Mouse (Mus musculus): ENCODE measurements around the gene Rasgef1a. TPM values are rescaled to one million over a fixed set of nuclear protein-coding genes. Genes with fewer than 3 reads are reported as not detected.

Rasgef1a gene
- polyA plus RNA-seq, 1 experiment from 2014 or later, result 0.05 TPM

DNA sequence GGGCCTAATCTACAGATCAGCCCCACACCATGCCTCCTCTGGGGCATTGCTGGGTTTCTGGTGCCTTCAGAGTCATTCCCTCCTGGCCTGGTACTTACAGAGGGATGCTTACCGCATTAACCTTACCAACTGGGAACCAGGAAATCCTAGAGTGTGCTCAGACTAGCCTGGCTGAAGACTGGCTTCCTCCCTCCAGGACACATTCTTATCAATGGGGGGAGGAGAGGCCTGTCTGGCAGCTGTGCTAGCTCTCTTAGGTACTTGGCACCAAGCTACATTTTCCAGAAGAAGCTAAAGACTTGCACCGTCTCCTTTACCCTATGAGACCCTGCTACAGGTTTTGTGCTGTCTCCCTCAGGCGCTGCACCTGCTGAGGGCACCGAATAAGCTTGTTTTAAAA, 40.2 kb downstream of the Rasgef1a start:
- TF ChIP-seq CTCF (IDR thresholded peaks at IDR 0.05), result no peak
- no peak for ATAC-seq
- no peak for DNase-seq (ENCODE audit: low read depth, low spot score)
- POLR2A ChIA-PET, result no interaction called here
- CTCF ChIA-PET, result no interaction called here
- in situ Hi-C loops (cut with MboI; ENCODE audit: low pct_unique_long_range_greater_than_20kb), result no loop called here
- H3K27me3 ChIP-seq, result peaks cover 18% of the 10 kb centered on the region

DNA sequence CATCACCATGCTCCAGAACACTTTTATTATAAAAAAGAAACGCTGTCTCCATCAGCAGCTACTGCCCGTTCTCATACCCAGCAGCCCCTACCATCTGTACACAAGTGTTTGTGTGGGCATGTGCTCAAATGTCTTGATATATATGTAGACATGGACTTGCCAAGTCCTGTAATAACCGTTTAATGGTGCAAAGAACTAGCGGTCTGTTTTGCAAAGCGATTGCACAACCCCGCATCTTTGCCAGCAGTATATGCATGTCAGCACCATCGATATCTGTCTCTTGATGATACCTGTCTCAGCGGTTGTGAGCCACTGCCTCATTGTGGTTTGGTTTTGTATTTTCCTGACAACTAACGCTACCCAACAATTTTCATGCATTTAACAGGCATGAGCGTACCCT, 44.0 kb downstream of the Rasgef1a start:
- ATAC-seq, result no peak
- in situ Hi-C loops (cut with MboI; ENCODE audit: low pct_unique_long_range_greater_than_20kb), result no loop called here
- no peak for DNase-seq (ENCODE audit: low read depth, low spot score)
- TF ChIP-seq CTCF (IDR thresholded peaks at IDR 0.05), result no peak
- ChIA-PET POLR2A (no interaction called here), CTCF (no interaction called here)
- H3K27me3 ChIP-seq, result peaks cover 18% of the 10 kb centered on the region

DNA sequence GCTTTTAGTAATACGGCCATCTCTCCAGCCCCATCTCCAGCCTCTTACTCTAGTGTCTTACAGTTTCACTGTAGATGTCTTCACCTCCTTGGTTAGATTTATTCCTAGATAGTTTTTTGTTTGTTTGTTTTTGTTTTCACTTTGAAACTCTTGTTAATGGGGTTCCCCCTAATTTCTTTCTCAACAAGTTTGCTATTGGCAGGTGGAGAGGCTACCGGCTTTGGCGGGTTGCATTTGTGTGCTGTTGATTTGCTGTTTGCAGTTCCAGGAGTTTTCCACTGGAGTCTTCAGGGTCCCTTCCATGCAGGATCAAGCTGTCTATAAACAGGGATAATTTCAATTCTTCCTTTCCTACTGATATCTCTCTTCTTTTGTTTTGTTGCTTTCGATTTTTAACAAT, 50.0 kb downstream of the Rasgef1a start:
- CTCF ChIA-PET, result no interaction called here

GRCm38 (mm10) chr6:118063266-118063665, 52.0 kb downstream of the Rasgef1a start:
- CTCF ChIA-PET, result no interaction called here
- POLR2A ChIA-PET, result no interaction called here
- ATAC-seq (no peak), DNase-seq (ENCODE audit: low read depth, low spot score) (no peak)
- in situ Hi-C loops (cut with MboI; ENCODE audit: low pct_unique_long_range_greater_than_20kb), result no loop called here
- no peak for TF ChIP-seq CTCF (IDR thresholded peaks at IDR 0.05)
- H3K27me3 ChIP-seq, result peaks cover 15% of the 10 kb centered on the region

More for the DNA sequence above, 50.0 kb downstream of the Rasgef1a start:
- no peak for ATAC-seq
- no peak for TF ChIP-seq CTCF (IDR thresholded peaks at IDR 0.05)
- no peak for DNase-seq (ENCODE audit: low read depth, low spot score)
- peaks cover 6% of the 10 kb centered on the region for H3K27me3 ChIP-seq
- POLR2A ChIA-PET, result no interaction called here
- in situ Hi-C loops (cut with MboI; ENCODE audit: low pct_unique_long_range_greater_than_20kb), result no loop called here

DNA sequence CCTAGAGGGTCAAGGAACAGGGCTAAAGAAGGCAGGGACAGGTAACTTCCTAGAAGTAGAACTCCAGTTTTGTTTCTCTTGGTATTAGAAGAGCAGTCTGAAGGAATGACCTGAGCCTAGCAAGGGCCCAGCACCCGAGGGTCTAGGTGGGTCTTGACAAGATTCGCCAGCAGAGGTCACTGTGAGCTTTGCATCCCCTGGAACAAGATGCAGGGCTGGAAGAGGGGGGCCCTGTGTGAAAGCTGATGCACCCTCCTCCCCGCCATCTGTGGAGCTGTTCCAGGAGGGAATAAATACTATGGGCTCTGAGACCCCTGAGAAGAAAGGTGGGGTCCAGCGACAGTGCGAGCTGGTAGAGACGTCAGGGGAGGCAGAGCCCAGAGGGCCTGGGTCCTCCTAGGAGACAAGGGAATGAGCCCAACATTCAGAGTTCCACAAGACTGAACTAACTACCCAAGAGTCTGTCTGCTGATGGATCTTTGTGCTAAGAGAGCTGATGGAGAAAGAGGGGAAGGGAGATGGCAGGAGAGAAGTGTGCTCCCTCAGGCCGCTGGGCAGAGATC, 53.8 kb downstream of the Rasgef1a start:
- ChIA-PET CTCF (interaction anchor here (1.0 to 1.3 kb wide), 3 partner anchors 8 to 53 kb away, joined by 3 to 4 read pairs (median 4); no protein-coding TSS in a partner anchor), POLR2A (no interaction called here)
- in situ Hi-C loops (cut with MboI; ENCODE audit: low pct_unique_long_range_greater_than_20kb), result no loop called here

GRCm38 (mm10) chr6:118065837-118066198, 54.6 kb downstream of the Rasgef1a start:
- DNase-seq (ENCODE audit: low read depth, low spot score) (no peak), ATAC-seq (no peak)
- in situ Hi-C loops (cut with MboI; ENCODE audit: low pct_unique_long_range_greater_than_20kb), result no loop called here
- POLR2A ChIA-PET, result no interaction called here
- peaks cover 15% of the 10 kb centered on the region for H3K27me3 ChIP-seq
- CTCF ChIA-PET, result interaction anchor here (1.0 to 1.3 kb wide), 3 partner anchors 9 to 52 kb away, joined by 3 to 4 read pairs (median 4); no protein-coding TSS in a partner anchor
- no peak for TF ChIP-seq CTCF (IDR thresholded peaks at IDR 0.05)

More for the DNA sequence above, 53.8 kb downstream of the Rasgef1a start:
- TF ChIP-seq CTCF (IDR thresholded peaks at IDR 0.05), result no peak
- peaks cover 15% of the 10 kb centered on the region for H3K27me3 ChIP-seq
- ATAC-seq (peak; percentile 24), DNase-seq (ENCODE audit: low read depth, low spot score) (no peak)

DNA sequence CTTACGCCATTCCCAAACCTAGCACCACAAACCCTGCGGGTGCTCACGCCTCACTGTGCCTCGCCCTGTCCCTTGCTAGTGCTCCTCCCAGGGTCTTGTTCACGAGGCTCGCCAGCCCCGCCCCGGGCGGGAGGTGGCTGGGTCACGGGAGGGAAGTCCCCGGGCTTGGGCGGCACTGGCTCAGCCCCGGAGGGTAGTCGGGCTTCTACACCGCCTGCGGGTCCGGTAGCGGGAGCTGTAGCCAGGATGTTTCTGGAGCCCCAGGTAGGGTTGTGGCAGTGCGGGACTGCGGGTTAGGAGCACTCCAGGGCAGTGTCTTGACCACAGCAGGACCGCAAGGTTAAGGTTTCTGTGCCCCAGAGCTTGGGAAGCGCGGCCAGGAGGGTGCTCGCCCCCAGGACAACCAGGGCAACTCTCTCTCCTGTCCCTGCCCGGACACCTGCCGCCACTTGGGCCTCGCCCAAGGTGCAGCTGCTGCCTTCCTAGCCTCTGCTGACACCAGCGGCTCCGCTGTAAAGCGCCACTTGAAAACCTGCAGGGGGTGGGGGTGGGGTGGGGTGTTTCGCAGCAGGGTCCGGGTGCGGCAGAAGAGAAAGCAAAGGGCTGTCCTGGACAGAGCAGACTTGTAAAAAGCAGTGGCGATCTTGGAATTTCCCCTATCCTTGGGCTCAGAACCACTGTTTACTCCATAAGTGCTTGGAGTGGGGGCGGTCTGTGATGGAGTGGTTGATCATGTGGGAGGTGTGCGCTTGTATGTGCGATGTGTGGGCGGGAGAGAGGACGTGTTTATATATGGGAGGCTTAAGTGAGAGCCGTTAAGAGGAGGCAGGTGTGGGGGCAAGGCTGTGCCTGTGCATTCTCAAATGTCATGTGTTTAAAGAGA, 55.2 kb downstream of the Rasgef1a start:
- in situ Hi-C loops (cut with MboI; ENCODE audit: low pct_unique_long_range_greater_than_20kb), result no loop called here
- CTCF ChIA-PET, result interaction anchor here (1.0 to 1.1 kb wide), 2 partner anchors 10 to 52 kb away, joined by 3 to 4 read pairs; no protein-coding TSS in a partner anchor
- ATAC-seq (peak; percentile 52), DNase-seq (ENCODE audit: low read depth, low spot score) (no peak)
- peaks cover 15% of the 10 kb centered on the region for H3K27me3 ChIP-seq
- TF ChIP-seq CTCF (IDR thresholded peaks at IDR 0.05), result no peak
- POLR2A ChIA-PET, result no interaction called here

DNA sequence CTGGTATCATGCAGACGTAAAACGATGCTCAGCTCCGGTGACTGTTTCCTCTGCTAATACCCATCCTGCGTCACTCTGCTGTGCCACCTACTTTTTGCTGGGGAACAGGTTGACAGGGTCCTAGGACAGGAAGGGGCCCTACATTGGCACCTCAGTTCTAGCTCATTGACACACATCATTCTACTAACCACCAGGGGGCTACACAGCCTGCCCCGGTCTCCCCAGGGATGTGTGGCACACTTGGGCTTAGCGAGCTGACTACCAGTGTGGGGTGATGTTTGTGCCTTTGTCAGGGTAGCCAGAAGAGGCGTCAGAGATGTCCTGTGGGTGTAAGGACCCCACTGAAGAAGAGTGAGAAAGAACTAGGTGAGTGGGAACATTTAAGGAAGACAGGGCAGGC, 56.5 kb downstream of the Rasgef1a start:
- POLR2A ChIA-PET, result no interaction called here
- in situ Hi-C loops (cut with MboI; ENCODE audit: low pct_unique_long_range_greater_than_20kb), result no loop called here
- TF ChIP-seq CTCF (IDR thresholded peaks at IDR 0.05), result no peak
- H3K27me3 ChIP-seq, result peaks cover 15% of the 10 kb centered on the region
- DNase-seq (ENCODE audit: low read depth, low spot score), result no peak
- CTCF ChIA-PET, result no interaction called here
- ATAC-seq, result no peak

DNA sequence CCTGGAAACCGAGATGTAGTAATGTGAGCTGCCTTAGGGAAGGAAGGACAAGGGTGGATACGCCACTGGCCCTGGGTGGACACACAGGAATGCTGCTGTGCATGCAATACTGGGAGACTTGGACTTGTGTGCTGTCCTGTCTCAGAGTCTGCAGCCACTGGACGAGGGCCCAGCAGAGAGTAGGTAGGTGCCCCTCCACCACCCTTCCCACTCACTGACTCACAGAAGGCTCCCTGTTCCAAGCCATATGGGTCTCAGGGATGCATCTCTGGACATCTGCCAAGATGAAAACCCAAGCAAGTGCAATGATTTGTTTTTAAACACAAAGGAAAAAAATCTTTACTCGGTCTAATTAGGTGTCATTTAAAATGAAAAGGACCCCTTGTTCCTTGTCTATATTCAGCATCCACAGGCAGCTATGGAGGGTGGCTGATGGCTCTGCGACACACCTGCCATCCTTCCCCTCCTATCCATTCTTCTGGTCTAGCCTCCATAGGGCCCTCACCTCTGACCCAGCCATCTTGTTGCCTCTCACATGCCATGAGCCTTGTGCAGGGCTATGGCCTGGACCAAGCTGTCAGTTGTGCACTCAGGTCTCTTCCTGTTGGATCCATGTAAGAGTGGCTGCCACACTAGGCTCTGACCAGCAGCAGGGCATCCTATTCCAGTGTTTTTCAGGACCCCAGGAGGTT, 59.2 kb downstream of the Rasgef1a start:
- no peak for DNase-seq (ENCODE audit: low read depth, low spot score)
- no peak for TF ChIP-seq CTCF (IDR thresholded peaks at IDR 0.05)
- in situ Hi-C loops (cut with MboI; ENCODE audit: low pct_unique_long_range_greater_than_20kb), result no loop called here
- ChIA-PET CTCF (no interaction called here), POLR2A (interaction anchor here (0.5 kb wide), 1 partner anchor 28 kb away, joined by 4 read pairs; no protein-coding TSS in a partner anchor)
- no peak for ATAC-seq
- H3K27me3 ChIP-seq, result peaks cover 12% of the 10 kb centered on the region

- in situ Hi-C loops (cut with MboI; ENCODE audit: low pct_unique_long_range_greater_than_20kb), result no loop called here
- peaks cover 11% of the 10 kb centered on the region for H3K27me3 ChIP-seq
- ATAC-seq (no peak), DNase-seq (ENCODE audit: low read depth, low spot score) (no peak)
- TF ChIP-seq CTCF (IDR thresholded peaks at IDR 0.05), result no peak
- ChIA-PET CTCF (no interaction called here), POLR2A (no interaction called here)
Observed at GRCm38 (mm10) chr6:118071013-118071350, 59.7 kb downstream of the Rasgef1a start.

DNA sequence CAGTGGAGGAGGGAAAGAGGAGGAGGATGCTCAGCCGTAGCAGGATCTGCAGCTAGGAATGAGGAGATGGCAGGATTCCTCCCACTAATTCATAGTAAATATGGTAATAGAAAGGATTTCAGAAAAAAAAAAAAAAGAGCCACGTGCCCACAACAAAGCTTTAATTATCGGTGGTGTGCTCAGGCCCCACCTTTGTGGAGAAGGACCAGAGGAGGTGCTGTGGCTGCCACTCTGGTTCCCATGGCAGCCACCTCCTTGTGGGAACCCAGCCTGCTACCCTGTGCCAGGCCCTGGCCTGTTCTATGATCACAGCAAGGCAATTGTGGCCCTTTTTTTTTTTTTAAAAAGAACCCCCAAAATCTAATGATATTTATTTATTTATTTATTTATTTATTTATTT, 60.2 kb downstream of the Rasgef1a start:
- DNase-seq (ENCODE audit: low read depth, low spot score) (no peak), ATAC-seq (no peak)
- CTCF ChIA-PET, result no interaction called here
- in situ Hi-C loops (cut with MboI; ENCODE audit: low pct_unique_long_range_greater_than_20kb), result no loop called here
- H3K27me3 ChIP-seq, result peaks cover 8% of the 10 kb centered on the region
- POLR2A ChIA-PET, result no interaction called here
- TF ChIP-seq CTCF (IDR thresholded peaks at IDR 0.05), result no peak
